Mouse (Mus musculus) right cerebral cortex, postnatal 10 days (tissue): ENCODE measurements around the gene Pmel.
A peak's percentile ranks its signal among the peaks of the same experiment; 100 is the strongest.

Experiments used
- DNase-seq, 2 experiments: peaks; one replicate each; pipeline ENCODE4 v3.0.0; 2021; ENCODE audit warnings: low spot score in 2 of 2

The Pmel gene

DNA sequence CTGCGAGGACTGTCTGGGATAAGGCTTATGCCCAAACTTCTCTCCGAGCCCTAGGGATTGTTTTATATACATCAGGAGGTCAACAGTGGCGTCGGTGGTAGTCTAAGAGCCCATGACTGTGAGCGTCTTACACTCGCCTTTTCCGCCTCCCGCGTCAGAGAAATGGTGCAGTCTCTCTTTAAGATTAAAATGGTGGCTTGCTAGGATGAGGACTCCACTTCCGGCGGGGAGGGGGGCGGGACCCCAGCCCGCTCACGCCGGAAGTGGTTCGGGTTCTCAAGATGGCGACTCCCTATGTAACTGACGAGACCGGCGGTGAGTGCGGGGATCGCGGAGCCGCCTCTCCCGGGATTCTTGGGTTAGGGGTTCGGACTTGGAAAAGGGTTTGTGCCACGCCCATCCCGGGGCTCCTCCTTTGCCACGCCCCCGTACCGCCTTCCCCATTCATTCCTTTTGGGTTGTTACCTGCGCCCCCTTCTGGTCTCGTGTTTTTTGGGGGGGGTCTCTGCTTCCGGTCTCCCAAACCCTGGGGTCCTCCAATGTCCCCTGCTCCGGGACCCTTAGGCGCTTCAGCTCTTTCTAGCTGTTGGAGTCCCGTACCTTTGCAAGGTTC, 44.4 kb downstream of the Pmel start:
- peak; percentile 82 to 88 for DNase-seq
